Mouse (Mus musculus): ENCODE results near the gene Prkce. TPM values are rescaled to one million over a fixed set of nuclear protein-coding genes. Genes with fewer than 3 reads are reported as not detected.

The Prkce gene
- polyA plus RNA-seq, 1 experiment, result 3.3 TPM

DNA sequence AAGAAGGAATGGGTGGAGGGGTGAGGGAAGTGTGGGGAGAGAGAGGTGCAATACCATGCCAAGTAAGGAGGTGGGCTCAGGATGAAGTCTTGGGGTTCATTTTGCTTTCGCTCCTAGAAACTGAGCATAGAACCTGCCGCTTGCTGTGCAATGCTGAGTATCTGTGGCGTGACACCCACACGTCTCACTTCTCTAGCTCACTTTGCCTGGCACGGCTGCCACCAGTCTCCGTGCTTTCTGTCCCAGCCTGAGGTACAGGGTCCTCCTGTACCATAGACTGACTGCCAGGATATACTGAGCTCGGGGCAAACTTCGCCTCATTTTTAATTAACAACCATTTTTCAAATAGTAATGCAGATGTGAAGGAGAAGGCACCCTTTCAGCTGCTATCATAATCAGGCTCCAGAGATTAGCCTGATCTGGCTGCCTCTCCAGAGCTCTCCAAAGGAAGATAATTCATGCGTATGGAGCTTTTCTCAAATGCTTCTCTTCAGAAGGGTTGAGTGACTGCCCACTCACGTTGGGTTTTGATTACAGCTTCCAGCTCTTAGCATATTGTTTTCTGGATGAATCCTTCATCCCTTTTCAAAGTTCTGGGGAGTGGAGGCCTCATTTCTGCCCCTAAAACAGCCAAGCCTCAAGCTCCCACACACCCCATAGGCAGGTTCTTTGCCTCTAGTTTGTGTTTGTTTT, 253.2 kb downstream of the Prkce start:
- no peak for TF ChIP-seq CTCF (IDR thresholded peaks at IDR 0.05; ENCODE audit: extremely low read depth, insufficient read length, insufficient replicate concordance, low read depth, low read length)
- no peak for TF ChIP-seq POLR2A (IDR thresholded peaks at IDR 0.05; ENCODE audit: low read depth, low read length)
- Histone ChIP-seq H3K27ac (ENCODE audit: insufficient read depth, low read depth, low read length) (no peak overlapping the region), H3K36me3 (ENCODE audit: control insufficient read depth, insufficient read depth, low read length) (no peaks in the 10 kb centered on the region), H3K4me1 (ENCODE audit: control insufficient read depth, insufficient read depth, insufficient read length, low read length) (no peaks in the 10 kb centered on the region), H3K4me3 (ENCODE audit: low read depth, low read length) (no peak overlapping the region), H3K27me3 (ENCODE audit: control insufficient read depth, insufficient read depth, low read length) (no peaks in the 10 kb centered on the region)
- 87% methylated on average over 10 of the region's 10 CpGs for WGBS

DNA sequence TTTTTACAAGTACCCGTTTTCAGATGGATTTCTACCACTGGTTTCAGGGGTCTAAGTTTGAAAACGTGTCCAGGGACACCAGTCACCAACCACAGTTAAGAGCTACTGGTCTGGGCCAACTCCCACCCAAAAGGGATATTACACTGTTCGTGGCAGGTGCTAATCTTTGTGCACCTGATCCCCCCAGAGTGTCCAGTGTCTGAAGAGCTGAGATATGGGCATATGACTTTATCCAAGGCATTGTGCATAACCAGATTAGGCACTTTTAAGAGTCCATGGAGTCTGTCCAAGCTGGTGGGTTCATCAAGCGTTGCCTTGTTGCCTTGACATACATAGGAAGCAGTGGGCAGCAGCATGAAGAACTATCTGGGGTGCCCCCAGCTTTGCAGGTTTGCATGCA, 254.4 kb downstream of the Prkce start:
- no peak for TF ChIP-seq CTCF (IDR thresholded peaks at IDR 0.05; ENCODE audit: extremely low read depth, insufficient read length, insufficient replicate concordance, low read depth, low read length)
- no peak for TF ChIP-seq POLR2A (IDR thresholded peaks at IDR 0.05; ENCODE audit: low read depth, low read length)
- 81% methylated on average over 4 of the region's 4 CpGs for WGBS
- no peak overlapping the region for H3K27ac ChIP-seq (ENCODE audit: insufficient read depth, low read depth, low read length)
- no peaks in the 10 kb centered on the region for H3K36me3 ChIP-seq (ENCODE audit: control insufficient read depth, insufficient read depth, low read length)
- H3K4me1 ChIP-seq (ENCODE audit: control insufficient read depth, insufficient read depth, insufficient read length, low read length), result no peaks in the 10 kb centered on the region
- no peaks in the 10 kb centered on the region for H3K27me3 ChIP-seq (ENCODE audit: control insufficient read depth, insufficient read depth, low read length)
- no peak overlapping the region for H3K4me3 ChIP-seq (ENCODE audit: low read depth, low read length)

DNA sequence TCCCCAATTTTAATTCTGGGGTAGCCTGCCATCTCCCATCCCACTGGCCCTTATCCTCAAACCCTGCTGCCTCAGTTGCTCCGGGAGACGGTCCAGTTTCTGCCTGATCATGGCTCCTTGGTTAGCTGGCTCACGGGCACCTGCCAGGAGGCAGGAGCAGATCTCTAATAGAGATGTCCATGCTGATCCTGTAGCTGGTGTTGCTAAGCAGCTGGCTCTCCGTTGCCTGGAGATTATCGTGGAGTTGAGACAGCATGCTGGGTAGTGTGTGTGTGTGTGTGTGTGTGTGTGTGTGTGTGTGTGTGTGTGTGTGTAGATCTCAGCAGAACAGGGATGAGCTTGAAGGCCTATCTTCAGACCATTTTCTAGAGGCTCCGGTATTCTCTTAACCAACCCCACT, 262.3 kb downstream of the Prkce start:
- WGBS, result 67% methylated on average over 6 of the region's 6 CpGs
- no peak overlapping the region for H3K4me3 ChIP-seq (ENCODE audit: low read depth, low read length)
- no peaks in the 10 kb centered on the region for H3K27me3 ChIP-seq (ENCODE audit: control insufficient read depth, insufficient read depth, low read length)
- no peak overlapping the region for H3K27ac ChIP-seq (ENCODE audit: insufficient read depth, low read depth, low read length)
- H3K36me3 ChIP-seq (ENCODE audit: control insufficient read depth, insufficient read depth, low read length), result no peaks in the 10 kb centered on the region
- TF ChIP-seq CTCF (IDR thresholded peaks at IDR 0.05; ENCODE audit: extremely low read depth, insufficient read length, insufficient replicate concordance, low read depth, low read length) (no peak), POLR2A (IDR thresholded peaks at IDR 0.05; ENCODE audit: low read depth, low read length) (no peak)
- peaks cover 6% of the 10 kb centered on the region for H3K4me1 ChIP-seq (ENCODE audit: control insufficient read depth, insufficient read depth, insufficient read length, low read length)

DNA sequence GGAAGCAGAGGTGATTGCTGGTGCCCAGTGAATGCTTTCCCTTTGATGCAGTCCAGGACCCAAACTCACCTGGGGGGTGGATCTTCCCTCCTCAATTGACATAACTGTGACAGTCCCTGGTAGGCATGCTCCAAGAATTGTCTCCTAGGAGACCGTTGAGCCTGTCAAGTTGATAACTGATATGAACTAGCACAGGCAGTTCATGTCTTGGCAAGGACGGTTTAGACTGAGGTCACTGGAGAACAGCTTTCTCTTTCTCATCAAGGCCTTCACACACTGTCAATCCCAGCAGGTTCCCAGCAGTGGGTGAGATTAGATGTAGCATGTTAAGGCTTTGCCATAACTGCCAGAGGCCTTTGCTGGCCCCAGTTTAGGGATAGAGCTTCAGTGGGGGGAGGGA, 265.5 kb downstream of the Prkce start:
- Histone ChIP-seq H3K4me1 (ENCODE audit: control insufficient read depth, insufficient read depth, insufficient read length, low read length) (peaks cover 24% of the 10 kb centered on the region), H3K27ac (ENCODE audit: insufficient read depth, low read depth, low read length) (peak overlapping the region; percentile 82), H3K36me3 (ENCODE audit: control insufficient read depth, insufficient read depth, low read length) (no peaks in the 10 kb centered on the region), H3K27me3 (ENCODE audit: control insufficient read depth, insufficient read depth, low read length) (no peaks in the 10 kb centered on the region), H3K4me3 (ENCODE audit: low read depth, low read length) (no peak overlapping the region)
- 44% methylated on average over 2 of the region's 2 CpGs for WGBS
- TF ChIP-seq CTCF (IDR thresholded peaks at IDR 0.05; ENCODE audit: extremely low read depth, insufficient read length, insufficient replicate concordance, low read depth, low read length), result no peak
- TF ChIP-seq POLR2A (IDR thresholded peaks at IDR 0.05; ENCODE audit: low read depth, low read length), result no peak

DNA sequence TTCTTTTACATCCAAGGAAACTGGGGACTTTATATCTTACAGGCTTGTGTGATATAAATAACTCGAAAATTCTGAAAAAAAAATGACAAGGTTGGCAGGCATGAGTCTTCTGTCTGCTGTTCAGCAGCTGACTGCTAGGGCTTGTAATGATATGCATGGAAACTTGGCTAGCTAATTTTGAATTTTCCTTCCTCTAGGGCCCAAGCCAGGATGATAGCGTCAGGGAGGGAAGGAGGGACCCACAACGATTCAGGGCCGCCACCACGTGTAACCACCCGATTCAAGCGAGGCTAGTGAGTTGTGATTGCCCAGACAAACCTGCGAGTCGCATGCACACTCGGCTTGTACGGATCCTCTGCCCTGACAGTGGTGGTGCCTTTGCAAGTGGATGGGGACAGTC, 266.2 kb downstream of the Prkce start:
- H3K4me3 ChIP-seq (ENCODE audit: low read depth, low read length), result no peak overlapping the region
- no peak for TF ChIP-seq POLR2A (IDR thresholded peaks at IDR 0.05; ENCODE audit: low read depth, low read length)
- no peak for TF ChIP-seq CTCF (IDR thresholded peaks at IDR 0.05; ENCODE audit: extremely low read depth, insufficient read length, insufficient replicate concordance, low read depth, low read length)
- H3K27me3 ChIP-seq (ENCODE audit: control insufficient read depth, insufficient read depth, low read length), result no peaks in the 10 kb centered on the region
- no peaks in the 10 kb centered on the region for H3K36me3 ChIP-seq (ENCODE audit: control insufficient read depth, insufficient read depth, low read length)
- H3K4me1 ChIP-seq (ENCODE audit: control insufficient read depth, insufficient read depth, insufficient read length, low read length), result peaks cover 29% of the 10 kb centered on the region
- 89% methylated on average over 11 of the region's 11 CpGs for WGBS
- peak overlapping the region; percentile 82; the same call in 1 of the 2 replicates for H3K27ac ChIP-seq (ENCODE audit: insufficient read depth, low read depth, low read length)

DNA sequence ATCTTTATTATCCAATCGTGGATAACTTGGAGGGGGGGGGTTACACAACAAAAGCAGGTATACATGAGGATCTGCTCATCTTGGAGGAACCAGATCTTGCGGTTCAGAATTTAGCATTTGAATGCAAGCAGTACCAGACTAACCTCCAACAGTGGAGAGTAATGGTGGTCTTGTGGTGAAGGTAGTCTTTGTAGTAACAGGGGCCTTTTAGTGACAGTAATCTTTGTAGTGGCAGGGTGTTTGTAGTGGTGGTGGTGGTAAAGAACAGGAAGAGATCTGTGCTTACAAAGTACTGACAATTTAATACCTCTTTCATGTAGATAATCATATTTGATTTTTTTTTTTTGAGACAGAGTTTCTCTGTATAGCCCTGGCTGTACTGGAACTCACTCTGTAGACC, 267.2 kb downstream of the Prkce start:
- H3K36me3 ChIP-seq (ENCODE audit: control insufficient read depth, insufficient read depth, low read length), result no peaks in the 10 kb centered on the region
- H3K27ac ChIP-seq (ENCODE audit: insufficient read depth, low read depth, low read length), result no peak overlapping the region
- 61% methylated on average over 2 of the region's 2 CpGs for WGBS
- H3K4me1 ChIP-seq (ENCODE audit: control insufficient read depth, insufficient read depth, insufficient read length, low read length), result peaks cover 36% of the 10 kb centered on the region
- TF ChIP-seq POLR2A (IDR thresholded peaks at IDR 0.05; ENCODE audit: low read depth, low read length) (no peak), CTCF (IDR thresholded peaks at IDR 0.05; ENCODE audit: extremely low read depth, insufficient read length, insufficient replicate concordance, low read depth, low read length) (no peak)
- no peak overlapping the region for H3K4me3 ChIP-seq (ENCODE audit: low read depth, low read length)
- no peaks in the 10 kb centered on the region for H3K27me3 ChIP-seq (ENCODE audit: control insufficient read depth, insufficient read depth, low read length)

DNA sequence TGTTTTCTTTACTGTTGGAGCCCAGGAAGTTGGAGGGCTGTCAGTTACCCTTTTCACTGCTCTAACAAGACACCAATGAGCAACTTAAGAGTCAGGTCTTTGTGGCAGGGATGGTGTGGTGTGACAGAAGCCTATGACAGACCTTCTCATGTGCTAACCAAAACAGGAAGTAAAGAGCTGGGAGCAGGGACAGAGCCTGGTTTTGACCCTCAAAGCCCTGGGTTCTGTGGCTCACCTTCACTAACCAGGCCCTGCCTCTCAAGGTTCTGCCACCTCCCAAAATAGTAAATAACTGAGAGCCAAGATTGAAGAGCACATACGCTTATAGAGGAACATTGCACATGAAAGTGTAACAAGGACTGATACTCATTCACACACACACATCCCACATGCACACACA, 268.0 kb downstream of the Prkce start:
- Histone ChIP-seq H3K27ac (ENCODE audit: insufficient read depth, low read depth, low read length) (no peak overlapping the region), H3K4me3 (ENCODE audit: low read depth, low read length) (no peak overlapping the region), H3K27me3 (ENCODE audit: control insufficient read depth, insufficient read depth, low read length) (no peaks in the 10 kb centered on the region), H3K36me3 (ENCODE audit: control insufficient read depth, insufficient read depth, low read length) (no peaks in the 10 kb centered on the region), H3K4me1 (ENCODE audit: control insufficient read depth, insufficient read depth, insufficient read length, low read length) (peaks cover 36% of the 10 kb centered on the region)
- TF ChIP-seq CTCF (IDR thresholded peaks at IDR 0.05; ENCODE audit: extremely low read depth, insufficient read length, insufficient replicate concordance, low read depth, low read length) (no peak), POLR2A (IDR thresholded peaks at IDR 0.05; ENCODE audit: low read depth, low read length) (no peak)
- 93% methylated on average over 1 of the region's 1 CpGs for WGBS

Measured in small intestine, adult 2 months (tissue).